Mouse (Mus musculus) gonadal fat pad, adult 2 months (tissue): ENCODE measurements around the gene 4930402H24Rik. TPM values are rescaled to one million over a fixed set of nuclear protein-coding genes. Genes with fewer than 3 reads are reported as not detected.
A peak's percentile ranks its signal among the peaks of the same experiment; 100 is the strongest.

Experiments used
- DNase-seq: peaks from one replicate; pipeline ENCODE4 v3.0.0-alpha.2; 2012; ENCODE audit warnings: low read depth
- polyA plus RNA-seq: library from polyadenylated mRNA; depleted of rRNA; stranded (reverse); fragments of >200 nt; gene quantifications from 2 replicates; pipeline ENCODE4 v1.2.3, GENCODE M21; 2012; rRNA removed

Gene 4930402H24Rik
- polyA plus RNA-seq: 57.9 and 84.4 TPM in 2 replicates

GRCm38 (mm10) chr2:130905751-130906583, at the start of gene 4930402H24Rik, which contains the start of gene Atrn:
TSS of gene 4930402H24Rik (minus strand) at chr2:130906406.
TSS of gene Atrn (plus strand) at chr2:130906495.
- DNase-seq: peak; percentile 28

- no peak for DNase-seq
These were observed 44.3 kb upstream of the 4930402H24Rik start for GRCm38 (mm10) chr2:130950548-130950947.

- DNase-seq: no peak
These were observed 43.6 kb upstream of the 4930402H24Rik start for GRCm38 (mm10) chr2:130949781-130950180.

GRCm38 (mm10) chr2:130932865-130933264, 26.7 kb upstream of the 4930402H24Rik start:
- peak; percentile 58 for DNase-seq

- no peak for DNase-seq
These were observed 23.8 kb upstream of the 4930402H24Rik start for GRCm38 (mm10) chr2:130929994-130930393.

GRCm38 (mm10) chr2:130928530-130928929, 22.3 kb upstream of the 4930402H24Rik start:
- no peak for DNase-seq

GRCm38 (mm10) chr2:130928031-130928430, 21.8 kb upstream of the 4930402H24Rik start:
- no peak for DNase-seq

- no peak for DNase-seq
These were observed 18.7 kb upstream of the 4930402H24Rik start for GRCm38 (mm10) chr2:130924950-130925349.

GRCm38 (mm10) chr2:130919062-130919593, 12.9 kb upstream of the 4930402H24Rik start:
- DNase-seq: no peak

- no peak for DNase-seq
These were observed 11.5 kb upstream of the 4930402H24Rik start for GRCm38 (mm10) chr2:130917686-130918085.

- DNase-seq: no peak
These were observed 10.4 kb upstream of the 4930402H24Rik start for GRCm38 (mm10) chr2:130916521-130917147.

GRCm38 (mm10) chr2:130914873-130915272, 8.7 kb upstream of the 4930402H24Rik start:
- no peak for DNase-seq

GRCm38 (mm10) chr2:130911691-130912090, 5.5 kb upstream of the 4930402H24Rik start:
- DNase-seq: no peak

- DNase-seq: no peak
These were observed 544 bp upstream of the 4930402H24Rik start for GRCm38 (mm10) chr2:130906584-130907315.

GRCm38 (mm10) chr2:130898783-130899182, 7.4 kb downstream of the 4930402H24Rik start:
- DNase-seq: no peak

- DNase-seq: no peak
These were observed 8.3 kb downstream of the 4930402H24Rik start for GRCm38 (mm10) chr2:130897856-130898255.

GRCm38 (mm10) chr2:130896944-130897343, 9.3 kb downstream of the 4930402H24Rik start:
- no peak for DNase-seq

- DNase-seq: no peak
These were observed 18.8 kb downstream of the 4930402H24Rik start for GRCm38 (mm10) chr2:130887456-130887855.

GRCm38 (mm10) chr2:130886983-130887382, 19.2 kb downstream of the 4930402H24Rik start:
- DNase-seq: no peak

GRCm38 (mm10) chr2:130877376-130877775, 28.8 kb downstream of the 4930402H24Rik start:
- no peak for DNase-seq

GRCm38 (mm10) chr2:130870916-130871315, 35.3 kb downstream of the 4930402H24Rik start:
- no peak for DNase-seq

GRCm38 (mm10) chr2:130862091-130862490, 44.1 kb downstream of the 4930402H24Rik start:
- DNase-seq: no peak
